Mouse (Mus musculus) lung, adult 2 months (tissue): ENCODE data around the gene Lmntd1. TPM values are rescaled to one million over a fixed set of nuclear protein-coding genes. Genes with fewer than 3 reads are reported as not detected.

Experiments used
- DNase-seq: peaks from one replicate; pipeline ENCODE4 v3.0.0; 2022
- H3K4me1 ChIP-seq: fragments of 200-500 bp; 2 replicates; pipeline ENCODE4 v1.6.1; 2011; ENCODE audit warnings: low read length; ENCODE audit not compliant: control insufficient read depth, insufficient read depth
- H3K4me3 ChIP-seq: fragments of 200-500 bp; replicated peaks from 2 replicates; pipeline ENCODE3; 2011; ENCODE audit warnings: low read depth, mild to moderate bottlenecking, control low read depth, low read length; ENCODE audit errors: extremely low read depth
- CTCF ChIP-seq: fragments of 200-500 bp; IDR thresholded peaks from 2 replicates; pipeline ENCODE4 v1.5.1; 2011; ENCODE audit warnings: mild to moderate bottlenecking, low read length, control low read depth; ENCODE audit not compliant: insufficient read depth
- POLR2A ChIP-seq: fragments of 200-500 bp; IDR thresholded peaks from 2 replicates; pipeline ENCODE4 v1.6.1; 2011; ENCODE audit warnings: low read depth, mild to moderate bottlenecking, control low read depth, low read length, borderline replicate concordance; ENCODE audit errors: extremely low read depth
- WGBS: fragments of 180-500 bp; shearing (Covaris S2); methylation state at CpG from one replicate; pipeline ENCODE4 v1.1.7; 2018; 5-methylcytosine and 5-hydroxymethylcytosine counted together
- polyA plus RNA-seq: library from polyadenylated mRNA; depleted of rRNA; stranded (reverse); fragments of >200 nt; gene quantifications from 2 replicates; pipeline ENCODE4 v1.2.3, GENCODE M21; 2012

Lmntd1 gene
- polyA plus RNA-seq, 1 experiment, result 4.5 TPM

DNA sequence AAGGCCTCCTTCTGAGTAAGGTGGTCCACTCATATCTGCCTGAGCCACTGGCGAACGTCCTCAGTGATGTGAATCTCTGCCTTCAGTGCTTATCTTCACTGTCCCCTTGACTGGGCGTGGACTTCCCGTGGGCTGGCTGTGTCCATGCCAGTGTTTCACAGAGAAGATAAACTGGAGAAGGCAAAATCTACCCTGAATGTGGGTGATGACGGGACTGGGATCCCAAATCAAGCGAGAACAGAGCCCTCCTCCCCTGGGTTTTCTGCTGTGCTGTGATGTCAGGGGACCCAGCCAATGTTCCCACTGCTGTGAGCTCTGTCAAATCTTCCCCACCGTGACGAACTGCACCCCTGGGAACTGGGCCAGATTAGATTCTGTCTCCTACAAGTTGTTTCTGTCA, 46.8 kb downstream of the Lmntd1 start:
- TF ChIP-seq POLR2A, result peak; percentile 15; the same call in 1 of the 2 replicates
- no peak for TF ChIP-seq CTCF

DNA sequence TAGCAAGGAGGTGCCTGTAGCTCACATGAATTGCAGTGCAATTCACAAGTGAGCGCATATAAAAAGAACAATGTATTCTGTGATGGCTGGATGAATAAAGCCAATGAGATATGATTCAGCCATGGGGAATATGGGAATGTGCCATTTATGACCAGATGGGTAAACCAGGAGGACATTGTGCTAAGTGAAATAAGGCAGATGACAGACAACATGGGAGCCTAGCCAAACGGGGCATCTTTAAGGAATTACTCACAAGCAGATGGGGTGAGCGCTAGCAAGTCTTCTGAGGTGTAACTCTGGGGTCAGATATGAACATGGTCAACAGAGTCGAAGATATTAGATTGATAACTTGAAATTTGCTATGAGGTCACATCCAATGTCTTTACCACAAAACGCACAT, 48.5 kb downstream of the Lmntd1 start:
- Histone ChIP-seq H3K4me3 (no peak overlapping the region), H3K4me1 (peaks cover 14% of the 10 kb centered on the region)
- TF ChIP-seq CTCF (no peak), POLR2A (no peak)
- DNase-seq, result no peak
- WGBS, result 94% methylated on average over 5 of the region's 5 CpGs

More for the DNA sequence above, 46.8 kb downstream of the Lmntd1 start:
- 29% methylated on average over 8 of the region's 8 CpGs for WGBS
- Histone ChIP-seq H3K4me3 (no peak overlapping the region), H3K4me1 (peaks cover 14% of the 10 kb centered on the region)
- peak; percentile 24 for DNase-seq

DNA sequence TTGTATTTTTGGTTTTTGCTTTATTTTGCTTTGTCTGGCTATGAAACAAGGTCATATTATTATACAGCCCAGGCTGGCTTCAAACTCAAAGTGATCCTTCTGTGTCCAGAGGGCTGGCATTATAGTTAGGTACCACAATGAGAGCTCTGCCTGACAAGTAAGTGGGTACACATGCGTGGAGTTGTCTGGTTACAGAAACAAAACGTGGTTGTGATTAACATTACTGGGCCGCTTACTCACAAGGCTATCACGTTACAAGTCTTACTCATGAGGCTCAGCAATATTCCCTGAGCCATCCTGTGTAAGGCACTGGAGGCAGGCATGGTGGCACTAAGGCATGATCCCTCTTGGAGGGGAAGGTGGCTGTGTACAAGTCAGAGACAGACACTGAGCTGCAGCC, 49.4 kb downstream of the Lmntd1 start:
- 78% methylated on average over 4 of the region's 4 CpGs for WGBS
- H3K4me1 ChIP-seq, result peaks cover 14% of the 10 kb centered on the region
- no peak overlapping the region for H3K4me3 ChIP-seq
- no peak for DNase-seq
- TF ChIP-seq CTCF (no peak), POLR2A (no peak)

DNA sequence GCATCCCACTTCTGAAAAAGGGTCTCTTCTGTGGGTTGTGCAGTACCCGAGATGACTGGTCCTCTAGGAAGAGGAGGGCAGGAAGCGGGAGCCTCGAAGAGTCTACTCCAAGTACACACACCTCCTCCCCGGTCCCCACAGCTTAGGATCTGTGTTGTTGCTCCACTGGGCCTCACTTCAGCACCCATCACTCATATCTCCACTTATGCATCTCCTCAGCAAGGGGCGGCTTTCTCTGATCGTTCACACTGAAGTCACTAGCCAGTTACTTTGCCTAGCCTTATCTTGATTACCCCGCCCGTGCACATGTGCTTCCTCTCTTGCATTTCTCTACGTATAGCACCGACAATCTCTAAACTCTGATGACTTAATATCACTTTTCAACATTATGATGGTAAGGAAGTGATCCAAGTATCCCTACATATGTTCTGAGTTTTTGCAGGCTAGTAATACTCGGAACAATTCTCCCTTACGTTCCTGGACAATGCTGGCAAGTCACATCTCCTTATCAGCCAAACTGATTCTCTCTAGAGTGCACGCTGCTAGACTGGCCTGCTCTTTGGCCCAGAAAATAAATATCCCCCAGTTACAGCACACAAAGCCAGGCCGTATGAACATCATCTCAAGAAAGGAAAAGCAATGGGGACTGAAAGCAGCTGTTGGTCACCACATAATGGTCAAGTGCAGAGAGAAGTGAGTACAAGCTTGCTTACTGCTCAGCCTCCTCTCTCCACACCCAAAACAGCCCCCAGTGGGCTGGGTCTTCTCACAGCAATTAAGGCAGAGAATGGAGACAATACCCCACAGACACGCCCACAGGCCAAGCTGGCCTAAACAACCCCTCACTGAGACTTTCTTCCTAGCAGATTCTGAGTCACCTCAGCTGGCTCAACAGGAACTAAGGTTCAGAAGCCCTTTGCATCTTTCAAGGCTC, 56.8 kb downstream of the Lmntd1 start:
- WGBS, result 35% methylated on average over 15 of the region's 15 CpGs
- no peak for TF ChIP-seq POLR2A
- TF ChIP-seq CTCF, result no peak
- Histone ChIP-seq H3K4me3 (no peak overlapping the region), H3K4me1 (peaks cover 8% of the 10 kb centered on the region)
- no peak for DNase-seq

DNA sequence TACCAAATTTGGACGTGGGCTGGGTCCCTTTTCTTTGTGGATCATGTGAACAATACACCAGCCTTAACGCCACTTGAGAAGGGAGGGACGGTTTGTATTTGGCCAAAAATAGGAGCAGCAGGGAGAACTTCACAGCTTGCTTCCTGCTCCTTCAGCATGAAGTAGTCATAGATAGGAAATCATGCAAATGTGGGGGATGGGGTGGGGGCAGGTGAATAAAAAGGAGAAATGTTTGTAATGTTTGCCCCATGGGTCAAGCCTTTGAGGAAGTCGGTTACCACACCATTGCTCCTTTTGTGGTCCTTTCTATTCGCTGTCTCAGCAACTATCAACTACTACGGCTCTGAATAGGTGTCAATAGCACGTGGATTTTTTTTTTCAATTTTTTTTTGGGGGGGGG, 60.9 kb downstream of the Lmntd1 start:
- DNase-seq, result no peak
- no peak for TF ChIP-seq POLR2A
- no peak for TF ChIP-seq CTCF
- WGBS, result 31% methylated on average over 7 of the region's 7 CpGs

DNA sequence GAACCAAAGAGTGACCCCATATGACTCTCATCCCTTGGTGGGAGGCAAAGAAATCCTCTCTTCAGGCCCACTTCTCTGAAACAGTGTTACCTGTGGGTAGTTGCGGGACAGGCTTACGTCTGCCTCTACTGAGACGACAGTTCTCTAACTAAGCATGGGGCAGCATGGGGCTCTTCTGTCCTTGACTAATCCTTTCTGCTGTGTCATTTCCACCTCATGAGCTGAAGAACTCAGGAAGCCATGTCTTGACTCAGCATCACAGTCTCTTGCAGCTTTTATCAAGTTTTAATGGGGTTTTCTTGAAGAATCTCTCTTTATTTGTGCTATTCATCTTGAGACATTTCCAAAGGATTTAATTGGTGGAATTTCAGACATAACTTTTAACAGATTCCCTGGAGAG, 61.3 kb downstream of the Lmntd1 start:
- no peak overlapping the region for H3K4me3 ChIP-seq
- 89% methylated on average over 3 of the region's 3 CpGs for WGBS
- TF ChIP-seq CTCF (no peak), POLR2A (no peak)
- H3K4me1 ChIP-seq, result peaks cover 8% of the 10 kb centered on the region
- DNase-seq, result no peak

More for the DNA sequence above, 60.9 kb downstream of the Lmntd1 start:
- H3K4me1 ChIP-seq, result peaks cover 8% of the 10 kb centered on the region
- H3K4me3 ChIP-seq, result no peak overlapping the region

DNA sequence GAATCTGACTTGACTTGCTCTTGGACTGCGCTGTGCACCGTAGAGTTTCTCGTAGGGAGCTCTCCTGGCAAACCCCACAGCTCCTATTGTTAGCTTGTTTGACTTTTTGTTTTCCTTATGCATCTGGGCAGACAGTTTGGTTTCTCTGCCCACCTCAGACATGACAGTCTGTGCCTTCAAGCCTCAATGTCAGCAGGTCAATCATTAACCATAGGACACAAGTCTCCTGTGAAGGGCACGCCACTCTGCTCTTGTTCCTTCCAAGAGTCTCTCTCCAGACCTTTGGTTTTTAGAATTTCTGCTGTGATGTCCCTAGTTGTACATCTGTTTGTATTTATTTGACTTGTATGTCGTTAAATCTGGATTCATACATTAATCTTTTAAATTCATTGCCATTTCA, 63.1 kb downstream of the Lmntd1 start:
- no peak overlapping the region for H3K4me3 ChIP-seq
- WGBS, result 84% methylated on average over 5 of the region's 5 CpGs
- TF ChIP-seq POLR2A (no peak), CTCF (no peak)
- DNase-seq, result no peak
- H3K4me1 ChIP-seq, result 0 out of 2 replicates have a peak, but pooled peaks cover 3% of the 10 kb centered on the region

DNA sequence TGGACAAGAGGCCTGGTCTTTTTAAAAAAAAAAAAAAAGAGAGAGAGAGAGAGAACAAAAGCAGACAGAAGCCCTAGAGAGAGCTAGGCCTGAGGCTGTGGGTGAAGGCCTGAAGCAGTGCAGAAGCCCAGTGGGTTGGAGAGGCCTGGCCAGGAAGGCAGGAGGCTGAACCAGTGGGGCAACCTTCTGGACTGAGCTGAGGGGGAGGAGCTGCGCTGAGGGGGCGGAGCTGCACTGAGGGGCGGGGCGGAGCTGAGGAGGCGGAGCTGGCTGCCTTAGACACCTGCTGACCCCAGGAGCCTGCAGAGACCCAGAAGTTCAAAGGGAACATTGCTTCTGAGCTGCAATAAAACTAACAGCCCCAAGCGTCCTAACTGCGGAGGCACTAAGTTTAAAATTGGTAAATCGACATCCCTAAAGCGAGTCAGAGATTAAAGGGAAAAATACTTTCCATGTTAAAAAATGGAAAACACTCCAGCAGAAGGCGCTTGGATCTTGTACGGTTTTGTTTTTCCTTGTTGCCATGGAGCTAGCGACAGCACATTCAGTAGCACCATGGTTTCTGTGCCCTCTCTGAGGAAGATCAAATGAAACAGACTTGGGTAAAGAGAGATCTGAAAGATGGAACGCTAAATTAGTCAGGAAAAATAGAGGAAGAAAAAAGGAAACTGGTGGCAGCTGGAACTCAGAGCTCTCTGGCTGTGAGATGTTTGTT, 68.0 kb downstream of the Lmntd1 start:
- Histone ChIP-seq H3K4me1 (no peaks in the 10 kb centered on the region), H3K4me3 (no peak overlapping the region)
- peak; percentile 43 for DNase-seq
- WGBS, result 57% methylated on average over 13 of the region's 13 CpGs
- TF ChIP-seq CTCF (no peak), POLR2A (no peak)

DNA sequence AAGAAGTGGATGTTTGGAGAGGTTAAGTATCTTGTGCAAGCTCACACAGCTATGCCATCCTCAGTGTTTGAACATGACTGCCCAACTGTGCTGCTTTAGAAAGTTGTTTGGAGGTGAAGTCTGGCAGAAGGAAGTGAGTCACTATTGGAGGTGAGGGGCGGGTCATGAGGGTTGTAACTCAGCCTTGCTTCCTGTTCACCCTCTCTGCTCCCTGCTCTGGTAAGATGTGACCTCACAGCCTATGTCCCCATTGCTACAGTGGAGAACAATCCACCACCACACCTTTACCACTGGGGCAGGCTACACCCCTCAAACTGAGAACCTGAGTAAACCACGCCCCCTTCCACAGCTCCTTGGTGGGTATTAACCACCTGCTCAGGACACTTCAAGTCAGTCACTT, 69.3 kb downstream of the Lmntd1 start:
- TF ChIP-seq POLR2A (no peak), CTCF (no peak)
- no peak for DNase-seq
- H3K4me3 ChIP-seq, result no peak overlapping the region
- H3K4me1 ChIP-seq, result no peaks in the 10 kb centered on the region
- 90% methylated on average over 2 of the region's 2 CpGs for WGBS

DNA sequence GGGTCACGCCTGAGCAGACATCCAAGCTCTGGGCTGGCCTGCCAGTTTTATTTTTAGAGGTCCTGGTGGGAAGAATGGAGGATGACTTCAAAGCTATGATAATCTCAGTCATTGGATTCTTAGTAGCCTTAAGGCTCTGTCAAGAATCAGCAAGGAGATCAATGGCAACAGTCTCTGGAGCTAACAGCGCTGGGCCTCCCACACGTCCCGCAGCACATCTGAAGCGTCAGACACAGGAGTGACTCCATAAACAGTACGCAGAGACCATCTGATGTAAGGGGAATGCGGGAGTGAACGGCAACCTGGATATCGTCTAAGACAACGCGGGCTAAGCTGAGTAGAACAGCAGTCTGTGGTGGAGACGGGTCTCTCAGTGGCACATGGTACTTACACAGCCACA, 69.8 kb downstream of the Lmntd1 start:
- WGBS, result 80% methylated on average over 12 of the region's 12 CpGs
- Histone ChIP-seq H3K4me1 (no peaks in the 10 kb centered on the region), H3K4me3 (no peak overlapping the region)
- no peak for TF ChIP-seq CTCF
- DNase-seq, result no peak
